Mouse (Mus musculus) erythroblast, adult 5-6 weeks (primary cell): ENCODE measurements around the gene Ppp4r4. TPM values are rescaled to one million over a fixed set of nuclear protein-coding genes. Genes with fewer than 3 reads are reported as not detected.
"Not testable (repeated sequence)": the region's sequence is repeated elsewhere in the genome, so short reads cannot be mapped to it uniquely, and the experiment has no call there.

Experiments
- ATAC-seq: replicated peaks from 2 replicates; pipeline ENCODE4 v1.8.0; 2016; ENCODE audit warnings: moderate number of reproducible peaks, mild to moderate bottlenecking, moderate TSS enrichment, inconsistent platforms; ENCODE audit not compliant: poor library complexity, low FRiP score, severe bottlenecking
- total RNA-seq, 2 experiments: library from RNA; stranded (forward) in 1 of 2; stranded (reverse) in 1 of 2; fragments of 150-400 nt in 1 of 2; fragments of 200-764, 138-1000 nt in 1 of 2; gene quantifications; 2 replicates each; pipeline versions ENCODE4 v1.2.3 to v1.2.4; 2015 to 2017; ENCODE audit warnings: low replicate concordance in 2 of 2

Gene Ppp4r4
- total RNA-seq, 2 experiments from 2014 or later: not detected

- no peak for ATAC-seq
Measured at GRCm38 (mm10) chr12:103615734-103616133, 83.7 kb downstream of the Ppp4r4 start.

- no peak for ATAC-seq
Measured at GRCm38 (mm10) chr12:103616860-103617261, 84.8 kb downstream of the Ppp4r4 start.

- no peak for ATAC-seq
Measured at GRCm38 (mm10) chr12:103631203-103631612, 99.1 kb downstream of the Ppp4r4 start, which contains the start of gene Serpina10. TSS of gene Serpina10 (minus strand) at chr12:103631444.

GRCm38 (mm10) chr12:103634430-103634829, 102.3 kb downstream of the Ppp4r4 start:
- ATAC-seq: no peak

- no peak for ATAC-seq
Measured at GRCm38 (mm10) chr12:103635846-103636245, 103.8 kb downstream of the Ppp4r4 start.

- ATAC-seq: no peak
Measured at GRCm38 (mm10) chr12:103643336-103643735, 111.3 kb downstream of the Ppp4r4 start.

- ATAC-seq: no peak
Measured at GRCm38 (mm10) chr12:103643818-103644217, 111.7 kb downstream of the Ppp4r4 start.

- ATAC-seq: no peak
Measured at GRCm38 (mm10) chr12:103644601-103645000, 112.5 kb downstream of the Ppp4r4 start.

- ATAC-seq: no peak
Measured at GRCm38 (mm10) chr12:103646314-103646713, 114.2 kb downstream of the Ppp4r4 start.

- no peak for ATAC-seq
Measured at GRCm38 (mm10) chr12:103653836-103654235, 121.8 kb downstream of the Ppp4r4 start.

GRCm38 (mm10) chr12:103655123-103656044, 123.3 kb downstream of the Ppp4r4 start:
- ATAC-seq: no peak

- no peak for ATAC-seq
Measured at GRCm38 (mm10) chr12:103656848-103657626, 125.0 kb downstream of the Ppp4r4 start, which contains the start of gene Serpina6. TSS of gene Serpina6 (minus strand) at chr12:103657212.

GRCm38 (mm10) chr12:103657991-103658390, 125.9 kb downstream of the Ppp4r4 start:
- ATAC-seq: no peak

- ATAC-seq: no peak
Measured at GRCm38 (mm10) chr12:103659171-103659570, 127.1 kb downstream of the Ppp4r4 start.

- ATAC-seq: no peak
Measured at GRCm38 (mm10) chr12:103660076-103660475, 128.0 kb downstream of the Ppp4r4 start.

- not testable (repeated sequence) for ATAC-seq
Measured at GRCm38 (mm10) chr12:103662053-103662452, 130.0 kb downstream of the Ppp4r4 start.

Other genes with a start within 250 kb of the Ppp4r4 start
- not detected in 2 replicates for gene Fam181a, start 221.3 kb upstream of the Ppp4r4 start, total RNA-seq (2015; ENCODE audit: low replicate concordance)
- gene Fam181a, start 221.3 kb upstream of the Ppp4r4 start, total RNA-seq (2017; ENCODE audit: low replicate concordance): not detected in 2 replicates
- 0.63 TPM in 1 of 2 replicates, not detected in the other for gene Asb2, start 176.3 kb upstream of the Ppp4r4 start, total RNA-seq (2015; ENCODE audit: low replicate concordance)
- 0.09 and 0.28 TPM in 2 replicates for gene Asb2, start 176.3 kb upstream of the Ppp4r4 start, total RNA-seq (2017; ENCODE audit: low replicate concordance)
- 46.6 and 48.4 TPM in 2 replicates for gene Otub2, start 143.6 kb upstream of the Ppp4r4 start, total RNA-seq (2015; ENCODE audit: low replicate concordance)
- 67.2 and 67.9 TPM in 2 replicates for gene Otub2, start 143.6 kb upstream of the Ppp4r4 start, total RNA-seq (2017; ENCODE audit: low replicate concordance)
- not detected in 2 replicates for gene 9330161L09Rik, start 124.5 kb upstream of the Ppp4r4 start, total RNA-seq (2015; ENCODE audit: low replicate concordance)
- 0.42 TPM in 1 of 2 replicates, not detected in the other for gene 9330161L09Rik, start 124.5 kb upstream of the Ppp4r4 start, total RNA-seq (2017; ENCODE audit: low replicate concordance)
- gene Ddx24, start 106.5 kb upstream of the Ppp4r4 start, total RNA-seq (2015; ENCODE audit: low replicate concordance): 21.5 and 31.8 TPM in 2 replicates
- gene Ddx24, start 106.5 kb upstream of the Ppp4r4 start, total RNA-seq (2017; ENCODE audit: low replicate concordance): 46.3 and 55.2 TPM in 2 replicates
- gene Ifi27, start 98.1 kb upstream of the Ppp4r4 start, total RNA-seq (2015; ENCODE audit: low replicate concordance): 125 and 138 TPM in 2 replicates
- gene Ifi27, start 98.1 kb upstream of the Ppp4r4 start, total RNA-seq (2017; ENCODE audit: low replicate concordance): 117 and 145 TPM in 2 replicates
- gene Ifi27l2a, start 88.6 kb upstream of the Ppp4r4 start, total RNA-seq (2015; ENCODE audit: low replicate concordance): 7.5 and 30.9 TPM in 2 replicates
- gene Ifi27l2a, start 88.6 kb upstream of the Ppp4r4 start, total RNA-seq (2017; ENCODE audit: low replicate concordance): 3.2 and 26.5 TPM in 2 replicates
- gene Ifi27l2b, start 75.1 kb upstream of the Ppp4r4 start, total RNA-seq (2015; ENCODE audit: low replicate concordance): not detected in 2 replicates
- not detected in 2 replicates for gene Ifi27l2b, start 75.1 kb upstream of the Ppp4r4 start, total RNA-seq (2017; ENCODE audit: low replicate concordance)
- not detected in 2 replicates for gene Serpina10, start 99.2 kb downstream of the Ppp4r4 start, total RNA-seq (2015; ENCODE audit: low replicate concordance)
- not detected in 2 replicates for gene Serpina10, start 99.2 kb downstream of the Ppp4r4 start, total RNA-seq (2017; ENCODE audit: low replicate concordance)
- gene Serpina6, start 124.9 kb downstream of the Ppp4r4 start, total RNA-seq (2015; ENCODE audit: low replicate concordance): not detected in 2 replicates
- not detected in 2 replicates for gene Serpina6, start 124.9 kb downstream of the Ppp4r4 start, total RNA-seq (2017; ENCODE audit: low replicate concordance)
- gene Serpina16, start 143.9 kb downstream of the Ppp4r4 start, total RNA-seq (2015; ENCODE audit: low replicate concordance): not detected in 2 replicates
- not detected in 2 replicates for gene Serpina16, start 143.9 kb downstream of the Ppp4r4 start, total RNA-seq (2017; ENCODE audit: low replicate concordance)
- not detected in 2 replicates for gene Serpina1f, start 163.2 kb downstream of the Ppp4r4 start, total RNA-seq (2015; ENCODE audit: low replicate concordance)
- not detected in 2 replicates for gene Serpina1f, start 163.2 kb downstream of the Ppp4r4 start, total RNA-seq (2017; ENCODE audit: low replicate concordance)
- gene Serpina1d, start 241.3 kb downstream of the Ppp4r4 start, total RNA-seq (2015; ENCODE audit: low replicate concordance): not detected in 2 replicates
- gene Serpina1d, start 241.3 kb downstream of the Ppp4r4 start, total RNA-seq (2017; ENCODE audit: low replicate concordance): not detected in 2 replicates